Mouse (Mus musculus): ENCODE results near the gene 4931422A03Rik. TPM values are rescaled to one million over a fixed set of nuclear protein-coding genes. Genes with fewer than 3 reads are reported as not detected.
"Not testable (repeated sequence)": the region's sequence is repeated elsewhere in the genome, so short reads cannot be mapped to it uniquely, and the experiment has no call there.

Gene 4931422A03Rik
- 1.1 and 2.2 TPM in 2 replicates for polyA plus RNA-seq (2014; fragmentation: Nextera tagmentation; extraction: Ambion mirVana)

DNA sequence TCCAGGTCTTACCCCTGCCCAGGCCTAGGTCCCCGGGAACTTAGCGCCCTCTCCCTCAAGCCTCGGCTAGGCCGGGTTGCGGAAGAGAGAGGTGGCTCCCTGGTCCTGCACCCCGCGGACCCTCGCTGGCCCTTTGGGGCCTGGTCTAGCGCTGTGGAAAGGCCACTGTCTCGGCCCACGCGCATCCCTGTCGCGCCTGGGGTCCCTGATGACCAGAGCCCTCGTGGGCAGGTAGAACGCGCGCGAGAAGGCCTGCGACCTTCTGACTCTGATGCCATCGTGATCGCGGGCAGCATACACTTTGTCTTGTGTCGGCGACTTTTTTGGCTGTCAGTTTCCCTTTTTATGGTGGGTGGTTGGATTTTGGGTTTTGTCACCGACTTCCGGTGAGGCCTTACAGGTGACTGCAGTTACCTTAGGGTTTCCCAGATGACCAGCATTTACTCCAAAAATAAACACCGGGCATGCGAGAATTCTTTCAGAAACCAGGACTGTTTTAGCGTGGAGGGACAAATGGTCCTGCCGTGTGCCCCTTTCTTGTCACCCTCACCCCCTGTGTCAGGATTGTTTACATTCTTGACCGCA is at the start of gene 4931422A03Rik:
4931422A03Rik (minus strand) TSS at position 223 of the 585 bp plus-strand sequence.
- H3K9ac ChIP-seq (ENCODE audit: low read depth, low read length): peak within 1 kb of the TSS; percentile 98
- WGBS (ENCODE audit: insufficient replicate concordance): under 1% methylated on average over 32 of the region's 32 CpGs
- peak within 1 kb of the TSS; percentile 43; the same call in 1 of the 2 replicates for H3K27ac ChIP-seq (ENCODE audit: low read depth, low read length)

DNA sequence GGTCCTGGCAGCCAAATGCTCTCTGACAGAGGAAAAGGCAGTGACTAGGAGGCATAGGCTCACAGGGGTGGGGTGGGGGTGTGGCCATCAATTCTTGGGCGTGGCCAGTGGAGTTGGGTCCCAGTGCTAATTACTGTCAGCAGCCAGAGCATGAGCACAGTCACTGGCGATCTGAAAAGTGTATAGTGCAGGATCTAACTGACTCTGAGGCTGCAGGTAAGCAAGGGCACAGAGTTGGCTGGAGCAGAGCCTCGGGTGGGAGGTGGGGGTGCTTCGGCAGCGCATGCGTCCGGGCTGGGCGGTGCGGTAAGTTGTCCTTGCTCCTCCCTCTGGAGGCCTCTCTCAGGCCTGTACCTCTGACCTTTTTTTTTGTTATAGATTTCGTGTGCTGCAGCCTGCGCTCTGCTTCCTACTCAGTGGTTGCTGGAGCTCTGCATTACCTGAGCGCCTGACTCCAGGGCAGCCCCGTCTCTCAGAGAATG is 41.6 kb upstream of the 4931422A03Rik start, which contains the start of gene Cd59b:
Cd59b (plus strand) TSS at position 146 of the 482 bp plus-strand sequence.
- 9% methylated on average over 13 of the region's 13 CpGs for WGBS (ENCODE audit: insufficient replicate concordance)
- Histone ChIP-seq H3K27me3 (ENCODE audit: control insufficient read depth, insufficient read depth, low read length) (no peaks in the 10 kb centered on the region), H3K4me3 (ENCODE audit: low read depth, low read length) (peak within 1 kb of the TSS; percentile 28), H3K36me3 (ENCODE audit: control insufficient read depth, insufficient read depth, low read length) (no peaks in the 10 kb centered on the region), H3K4me2 (peak within 1 kb of the TSS; percentile 64), H3K27ac (ENCODE audit: low read depth, low read length) (no peak within 1 kb of the TSS), H3K9ac (ENCODE audit: low read depth, low read length) (peak within 1 kb of the TSS; percentile 58; the same call in 1 of the 2 replicates), H3K9me3 (replicated peaks; ENCODE audit: control insufficient read depth, low read length) (no peaks in the 10 kb centered on the region), H3K4me1 (ENCODE audit: control insufficient read depth, insufficient read depth, low read length) (0 out of 2 replicates have a peak, but pooled peaks cover 3% of the 10 kb centered on the region)
- ATAC-seq (replicated peaks; ENCODE audit: insufficient number of reproducible peaks, low FRiP score, low TSS enrichment): peak; percentile 80

More for the DNA sequence above, at the start of gene 4931422A03Rik:
- Histone ChIP-seq H3K4me1 (ENCODE audit: control insufficient read depth, insufficient read depth, low read length) (peaks cover 12% of the 10 kb centered on the region), H3K9me3 (replicated peaks; ENCODE audit: control insufficient read depth, low read length) (no peaks in the 10 kb centered on the region), H3K27me3 (ENCODE audit: control insufficient read depth, insufficient read depth, low read length) (no peaks in the 10 kb centered on the region), H3K36me3 (ENCODE audit: control insufficient read depth, insufficient read depth, low read length) (no peaks in the 10 kb centered on the region), H3K4me3 (ENCODE audit: low read depth, low read length) (peak within 1 kb of the TSS; percentile 97), H3K4me2 (peak within 1 kb of the TSS; percentile 79)
- ATAC-seq (replicated peaks; ENCODE audit: insufficient number of reproducible peaks, low FRiP score, low TSS enrichment): peak; percentile 45

DNA sequence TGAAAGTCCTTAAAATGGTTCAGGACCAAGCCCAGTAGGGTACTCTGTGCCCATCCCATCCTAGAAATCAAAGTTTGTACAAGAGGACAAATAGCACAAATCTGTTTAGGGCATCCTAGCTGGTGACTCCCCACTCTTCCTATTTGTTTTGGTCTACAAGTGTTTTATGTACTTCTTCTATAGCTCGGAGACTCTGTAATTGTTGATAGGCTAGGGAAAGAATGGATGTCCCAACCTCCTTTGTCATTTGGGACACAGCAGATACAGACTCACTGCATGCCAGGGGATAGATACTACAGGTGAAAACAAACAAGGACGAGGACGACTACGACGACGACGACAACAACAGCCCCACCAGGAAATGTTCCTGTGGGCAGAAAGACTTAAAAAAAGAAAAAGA is 40.3 kb upstream of the 4931422A03Rik start, which contains the start of gene Gm10799:
Gm10799 (minus strand) TSS at position 101 of the 400 bp plus-strand sequence.
- not testable (repeated sequence) for ATAC-seq (replicated peaks; ENCODE audit: insufficient number of reproducible peaks, low FRiP score, low TSS enrichment); H3K9ac ChIP-seq (ENCODE audit: low read depth, low read length); H3K36me3 ChIP-seq (ENCODE audit: control insufficient read depth, insufficient read depth, low read length); H3K4me1 ChIP-seq (ENCODE audit: control insufficient read depth, insufficient read depth, low read length); H3K9me3 ChIP-seq (replicated peaks; ENCODE audit: control insufficient read depth, low read length); H3K27ac ChIP-seq (ENCODE audit: low read depth, low read length); H3K4me2 ChIP-seq; H3K4me3 ChIP-seq (ENCODE audit: low read depth, low read length); H3K27me3 ChIP-seq (ENCODE audit: control insufficient read depth, insufficient read depth, low read length)
- 74% methylated on average over 7 of the region's 7 CpGs for WGBS (ENCODE audit: insufficient replicate concordance)

DNA sequence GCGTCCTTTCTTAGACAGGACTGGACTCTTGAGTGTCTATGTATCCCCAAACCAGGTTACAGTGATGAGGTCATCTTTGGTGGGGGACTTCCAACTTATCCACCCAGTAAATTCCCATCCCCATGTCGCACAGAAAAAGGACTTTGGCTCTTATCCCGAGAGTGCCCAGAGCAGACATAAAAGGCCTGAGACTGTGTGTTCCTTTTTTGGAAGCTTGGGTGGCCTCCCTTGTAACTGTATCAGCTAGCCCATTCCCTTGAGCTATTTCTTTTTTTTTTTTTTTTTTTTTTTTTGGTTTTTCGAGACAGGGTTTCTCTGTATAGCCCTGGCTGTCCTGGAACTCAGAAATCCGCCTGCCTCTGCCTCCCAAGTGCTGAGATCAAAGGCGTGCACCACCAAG is 37.4 kb upstream of the 4931422A03Rik start, which contains the start of gene Gm10912:
Gm10912 (plus strand) TSS at position 301 of the 400 bp plus-strand sequence.
- H3K4me1 ChIP-seq (ENCODE audit: control insufficient read depth, insufficient read depth, low read length); H3K9ac ChIP-seq (ENCODE audit: low read depth, low read length); H3K27me3 ChIP-seq (ENCODE audit: control insufficient read depth, insufficient read depth, low read length); H3K9me3 ChIP-seq (replicated peaks; ENCODE audit: control insufficient read depth, low read length); H3K27ac ChIP-seq (ENCODE audit: low read depth, low read length); H3K36me3 ChIP-seq (ENCODE audit: control insufficient read depth, insufficient read depth, low read length); H3K4me3 ChIP-seq (ENCODE audit: low read depth, low read length); ATAC-seq (replicated peaks; ENCODE audit: insufficient number of reproducible peaks, low FRiP score, low TSS enrichment); H3K4me2 ChIP-seq: not testable (repeated sequence)
- 86% methylated on average over 5 of the region's 6 CpGs for whole genome bisulfite sequencing (ENCODE audit: insufficient replicate concordance)

DNA sequence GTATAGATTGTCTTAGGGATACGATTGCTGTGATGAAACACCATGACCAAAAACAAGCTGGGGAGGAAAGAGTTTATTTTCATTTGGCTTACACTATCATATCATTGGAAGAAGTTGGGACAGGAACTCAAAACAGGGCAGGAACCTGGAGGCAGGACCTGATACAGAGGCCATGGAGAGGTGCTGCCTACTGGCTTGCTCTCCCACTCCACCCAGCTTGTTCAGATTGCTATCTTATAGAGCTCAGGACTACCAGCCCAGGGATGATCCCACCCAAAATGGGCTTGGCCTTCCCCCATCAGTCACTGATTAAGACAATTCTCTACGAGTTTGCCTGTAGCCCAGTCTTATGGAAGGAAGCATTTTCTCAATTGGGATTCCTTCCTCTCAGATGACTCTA is 36.0 kb upstream of the 4931422A03Rik start:
- no peak for ATAC-seq (replicated peaks; ENCODE audit: insufficient number of reproducible peaks, low FRiP score, low TSS enrichment)
- H3K36me3 ChIP-seq (ENCODE audit: control insufficient read depth, insufficient read depth, low read length): 0 out of 2 replicates have a peak, but pooled peaks cover 5% of the 10 kb centered on the region
- H3K27ac ChIP-seq (ENCODE audit: low read depth, low read length): no peak overlapping the region
- no peak overlapping the region for H3K4me2 ChIP-seq
- H3K9ac ChIP-seq (ENCODE audit: low read depth, low read length): no peak overlapping the region
- H3K4me1 ChIP-seq (ENCODE audit: control insufficient read depth, insufficient read depth, low read length): no peaks in the 10 kb centered on the region
- 69% methylated on average over 2 of the region's 2 CpGs for WGBS (ENCODE audit: insufficient replicate concordance)
- H3K4me3 ChIP-seq (ENCODE audit: low read depth, low read length): no peak overlapping the region
- H3K9me3 ChIP-seq (replicated peaks; ENCODE audit: control insufficient read depth, low read length): no peaks in the 10 kb centered on the region
- no peaks in the 10 kb centered on the region for H3K27me3 ChIP-seq (ENCODE audit: control insufficient read depth, insufficient read depth, low read length)

DNA sequence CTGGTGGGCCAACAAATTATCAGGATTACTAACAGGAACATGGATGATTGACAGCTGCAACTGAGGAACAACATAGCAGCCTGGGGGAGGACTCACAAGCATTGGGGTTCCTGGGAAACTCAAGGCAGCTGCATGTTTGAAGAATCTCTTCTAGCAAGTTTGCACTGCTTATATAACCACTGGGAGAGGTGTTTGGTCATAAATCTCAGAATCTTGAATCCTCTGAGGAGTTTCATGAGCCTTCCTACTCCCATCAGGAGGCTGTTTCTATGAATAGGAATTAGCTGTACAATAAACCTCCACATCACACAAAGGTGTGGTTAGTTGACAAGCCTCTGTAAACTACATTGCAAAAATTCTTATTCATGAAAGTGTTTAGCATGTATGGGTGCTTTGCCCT is 34.5 kb upstream of the 4931422A03Rik start:
- no peak for ATAC-seq (replicated peaks; ENCODE audit: insufficient number of reproducible peaks, low FRiP score, low TSS enrichment)
- H3K9me3 ChIP-seq (replicated peaks; ENCODE audit: control insufficient read depth, low read length): no peaks in the 10 kb centered on the region
- no peak overlapping the region for H3K27ac ChIP-seq (ENCODE audit: low read depth, low read length)
- H3K27me3 ChIP-seq (ENCODE audit: control insufficient read depth, insufficient read depth, low read length): no peaks in the 10 kb centered on the region
- H3K4me3 ChIP-seq (ENCODE audit: low read depth, low read length): no peak overlapping the region
- H3K36me3 ChIP-seq (ENCODE audit: control insufficient read depth, insufficient read depth, low read length): 0 out of 2 replicates have a peak, but pooled peaks cover 5% of the 10 kb centered on the region
- H3K4me1 ChIP-seq (ENCODE audit: control insufficient read depth, insufficient read depth, low read length): no peaks in the 10 kb centered on the region
- H3K9ac ChIP-seq (ENCODE audit: low read depth, low read length): no peak overlapping the region
- no peak overlapping the region for H3K4me2 ChIP-seq

DNA sequence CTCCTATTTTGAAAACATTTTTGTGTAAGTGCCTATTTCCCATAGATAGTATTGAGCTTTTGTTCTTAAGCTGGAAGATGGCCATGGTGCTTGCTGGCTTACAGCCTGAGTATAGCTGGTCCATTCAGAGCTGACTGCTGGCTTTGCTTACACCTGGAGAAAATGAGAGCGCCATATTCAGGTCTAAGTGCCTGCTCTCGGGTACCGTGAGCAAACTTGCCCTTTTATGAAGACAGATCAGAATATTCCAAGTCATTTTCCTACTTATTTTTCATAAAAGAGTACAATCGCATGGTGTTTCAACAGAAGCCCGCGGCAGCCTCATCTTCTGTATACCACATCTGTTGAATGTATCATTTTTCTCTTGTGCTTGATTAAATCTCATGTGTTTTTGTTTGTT is 32.8 kb upstream of the 4931422A03Rik start:
- no peaks in the 10 kb centered on the region for H3K4me1 ChIP-seq (ENCODE audit: control insufficient read depth, insufficient read depth, low read length)
- ATAC-seq (replicated peaks; ENCODE audit: insufficient number of reproducible peaks, low FRiP score, low TSS enrichment): no peak
- no peaks in the 10 kb centered on the region for H3K27me3 ChIP-seq (ENCODE audit: control insufficient read depth, insufficient read depth, low read length)
- no peak overlapping the region for H3K4me3 ChIP-seq (ENCODE audit: low read depth, low read length)
- H3K36me3 ChIP-seq (ENCODE audit: control insufficient read depth, insufficient read depth, low read length): 0 out of 2 replicates have a peak, but pooled peaks cover 5% of the 10 kb centered on the region
- H3K9ac ChIP-seq (ENCODE audit: low read depth, low read length): no peak overlapping the region
- H3K9me3 ChIP-seq (replicated peaks; ENCODE audit: control insufficient read depth, low read length): no peaks in the 10 kb centered on the region
- WGBS (ENCODE audit: insufficient replicate concordance): 95% methylated on average over 6 of the region's 6 CpGs
- no peak overlapping the region for H3K4me2 ChIP-seq
- H3K27ac ChIP-seq (ENCODE audit: low read depth, low read length): no peak overlapping the region

DNA sequence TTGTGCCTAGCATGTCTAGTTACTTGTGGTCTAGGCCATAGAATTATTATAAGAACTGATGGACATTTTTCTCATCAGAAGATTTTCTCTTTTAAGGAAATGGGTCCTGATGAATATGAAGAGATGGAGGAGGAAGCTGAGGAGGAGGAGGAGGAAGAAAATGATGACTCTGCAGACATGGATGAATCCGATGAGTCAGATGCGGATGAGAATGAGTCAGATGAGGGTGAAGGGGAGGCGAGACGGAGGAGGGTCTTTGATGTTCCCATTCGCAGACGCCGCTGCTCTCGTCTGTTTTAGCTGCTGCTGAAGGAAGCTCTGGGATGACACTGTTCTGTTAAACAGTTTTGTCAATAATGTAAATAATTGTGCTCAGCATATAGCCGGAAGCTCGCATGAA is 31.6 kb upstream of the 4931422A03Rik start:
- Histone ChIP-seq H3K4me3 (ENCODE audit: low read depth, low read length) (no peak overlapping the region), H3K36me3 (ENCODE audit: control insufficient read depth, insufficient read depth, low read length) (0 out of 2 replicates have a peak, but pooled peaks cover 11% of the 10 kb centered on the region), H3K9ac (ENCODE audit: low read depth, low read length) (no peak overlapping the region), H3K4me1 (ENCODE audit: control insufficient read depth, insufficient read depth, low read length) (no peaks in the 10 kb centered on the region), H3K27ac (ENCODE audit: low read depth, low read length) (no peak overlapping the region), H3K4me2 (no peak overlapping the region), H3K27me3 (ENCODE audit: control insufficient read depth, insufficient read depth, low read length) (no peaks in the 10 kb centered on the region), H3K9me3 (replicated peaks; ENCODE audit: control insufficient read depth, low read length) (no peaks in the 10 kb centered on the region)
- WGBS (ENCODE audit: insufficient replicate concordance): 79% methylated on average over 10 of the region's 10 CpGs
- ATAC-seq (replicated peaks; ENCODE audit: insufficient number of reproducible peaks, low FRiP score, low TSS enrichment): no peak

Data from heart, embryonic 11.5 days (tissue).